Comparison of ENCODE assay signal across 8 mouse cellular contexts in the genomic region with DNA sequence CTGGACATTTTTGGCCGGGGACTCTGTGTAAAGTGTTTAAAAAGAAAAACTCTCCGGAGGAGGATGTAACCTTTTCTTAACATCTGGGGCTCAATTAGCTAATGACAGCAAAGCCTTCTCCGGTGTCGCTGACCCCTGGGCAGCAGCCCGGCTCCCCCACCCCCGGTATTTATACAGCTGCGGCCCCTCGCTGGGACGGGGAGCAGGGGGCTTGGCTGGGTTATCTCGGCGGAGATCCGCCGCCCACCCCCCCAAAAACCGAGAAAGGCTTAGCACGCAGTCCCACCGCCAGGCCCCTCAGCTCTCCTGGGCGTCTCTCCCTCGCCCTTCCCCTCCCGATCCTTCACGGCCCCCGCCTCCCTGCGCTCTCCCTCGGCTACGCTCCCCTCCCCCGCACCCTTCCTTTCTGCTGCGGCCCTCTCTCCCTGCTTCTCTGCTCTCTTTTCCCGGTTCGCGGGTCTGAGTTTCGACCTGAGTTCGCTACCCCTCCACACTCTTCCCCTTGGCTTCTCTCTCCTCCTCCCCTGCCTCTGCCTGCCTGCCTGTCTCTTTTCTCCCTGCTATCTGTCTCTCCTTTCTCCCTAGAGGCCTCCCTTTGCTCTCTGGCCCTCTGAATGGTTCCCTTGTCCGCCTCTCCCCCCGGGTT. TPM values are rescaled to one million over a fixed set of nuclear protein-coding genes. Genes with fewer than 3 reads are reported as not detected.
DNase-seq lines count a peak whose midpoint lies in the region; ATAC-seq lines count a peak whose summit lies in the region.

No protein-coding gene starts in this region.

- peak overlapping the region; percentile 51 for H3K9ac ChIP-seq in heart, embryonic 16.5 days (ENCODE audit: low read length)
- peak overlapping the region; percentile 7 for H3K9ac ChIP-seq in limb, embryonic 15.5 days

- no peaks in the 10 kb centered on the region for H3K36me3 ChIP-seq in heart, embryonic 16.5 days (ENCODE audit: control insufficient read depth, insufficient read depth)
- H3K36me3 ChIP-seq in limb, embryonic 15.5 days: no peaks in the 10 kb centered on the region

- H3K4me2 ChIP-seq in heart, embryonic 16.5 days (ENCODE audit: low read depth, low read length): peak overlapping the region; percentile 69
- peak overlapping the region; percentile 85 for H3K4me2 ChIP-seq in limb, embryonic 15.5 days

- peak; percentile 27 for DNase-seq in left cerebral cortex, postnatal 4 days
- no peak for DNase-seq in left cerebral cortex, adult 8-10 months (ENCODE audit: low spot score in 2 of 2)
- peak; percentile 87 for DNase-seq in neural tube, embryonic 10.5 days (ENCODE audit: extremely low spot score, low spot score)
- no peak for DNase-seq in layer of hippocampus, adult 9-10 months (ENCODE audit: low spot score)

- no peak overlapping the region for H3K27ac ChIP-seq in brown adipose tissue, adult 24 weeks (replicated peaks; ENCODE audit: low read depth, low read length)
- peak overlapping the region; percentile 29 for H3K27ac ChIP-seq in heart, embryonic 16.5 days (ENCODE audit: low read length)
- peak overlapping the region; percentile 90 for H3K27ac ChIP-seq in limb, embryonic 15.5 days

- no peaks in the 10 kb centered on the region for H3K9me3 ChIP-seq in heart, embryonic 16.5 days (replicated peaks; ENCODE audit: control insufficient read depth, low read length)
- no peaks in the 10 kb centered on the region for H3K9me3 ChIP-seq in limb, embryonic 15.5 days

- 1% methylated on average over 33 of the region's 33 CpGs for WGBS in heart, embryonic 16.5 days
- 2% methylated on average over 30 of the region's 33 CpGs for WGBS in limb, embryonic 15.5 days

- peaks cover 13% of the 10 kb centered on the region for H3K27me3 ChIP-seq in heart, embryonic 16.5 days (ENCODE audit: control insufficient read depth, insufficient read depth, low read length)
- H3K27me3 ChIP-seq in limb, embryonic 15.5 days: no peaks in the 10 kb centered on the region

- peak overlapping the region; percentile 48 for H3K4me3 ChIP-seq in brown adipose tissue, adult 24 weeks (ENCODE audit: insufficient read depth, low read depth, low read length)
- peak overlapping the region; percentile 43 for H3K4me3 ChIP-seq in heart, embryonic 16.5 days (ENCODE audit: low read length)
- H3K4me3 ChIP-seq in limb, embryonic 15.5 days: peak overlapping the region; percentile 43

- intact Hi-C loops in left cerebral cortex, postnatal 4 days (cut with DNase I): no loop called here

- ATAC-seq in heart, embryonic 16.5 days (replicated peaks; ENCODE audit: extremely low read depth, insufficient read depth, low FRiP score): peak; percentile 56; the same call in 1 of the 2 replicates
- no peak for ATAC-seq in limb, embryonic 15.5 days (ENCODE audit: insufficient number of reproducible peaks, low FRiP score, low TSS enrichment, low read depth)
- no peak for ATAC-seq in monocyte, adult 5-6 weeks (replicated peaks; ENCODE audit: insufficient number of reproducible peaks, low FRiP score, low TSS enrichment, poor library complexity, severe bottlenecking)

- no peaks in the 10 kb centered on the region; the same call in 1 of the 2 replicates for H3K4me1 ChIP-seq in brown adipose tissue, adult 24 weeks (ENCODE audit: control insufficient read depth, insufficient read depth, insufficient read length, low read length)
- peaks cover 25% of the 10 kb centered on the region for H3K4me1 ChIP-seq in heart, embryonic 16.5 days (ENCODE audit: control insufficient read depth, insufficient read depth, low read length)
- H3K4me1 ChIP-seq in limb, embryonic 15.5 days: peaks cover 72% of the 10 kb centered on the region

RNA-seq across cellular contexts. Expression of a gene that starts 42.0 kb away (rescaled TPM):
- total RNA-seq in left cerebral cortex, postnatal 4 days (2021): 10 to 100 TPM; 18.8 to 19.8 TPM
- total RNA-seq in left cerebral cortex, adult 8-10 months (2022): 10 to 100 TPM; 18.4 to 21.0 (median 19.9) TPM
- not detected in 2 replicates for polyA plus RNA-seq in brown adipose tissue, adult 24 weeks (2012; ENCODE audit: insufficient read depth, insufficient read length, missing spikeins)
- 9.5 and 14.4 TPM in 2 replicates for polyA plus RNA-seq in heart, embryonic 16.5 days (2015; fragmentation: Nextera tagmentation; extraction: Ambion mirVana)
- 33.0 and 43.8 TPM in 2 replicates for polyA plus RNA-seq in limb, embryonic 15.5 days (2015; fragmentation: Nextera tagmentation; extraction: Ambion mirVana)
- total RNA-seq in monocyte, adult 5-6 weeks (2017): not detected in 3 replicates

Comparison
In these comparisons a context has a peak if more than half of its experiments do, and no peak if none do; other contexts are left out.
1. DNase-seq: peak in left cerebral cortex, postnatal 4 days (single experiment) and neural tube, embryonic 10.5 days (single experiment); none in left cerebral cortex, adult 8-10 months (0 of 2) and layer of hippocampus, adult 9-10 months (single experiment).
2. RNA of a gene that starts 42.0 kb away (total RNA-seq): 18.4 to 21.0 TPM in left cerebral cortex, adult 8-10 months and 18.8 to 19.8 TPM in left cerebral cortex, postnatal 4 days; not detected in monocyte, adult 5-6 weeks; every median in the first group is over 10 times any median in the second.
3. Peak in every context shown above with its lines, with median percentiles within 50 percentile points of each other: H3K4me3 ChIP-seq.